Mouse (Mus musculus): ENCODE measurements around the gene Tmem150c. TPM values are rescaled to one million over a fixed set of nuclear protein-coding genes. Genes with fewer than 3 reads are reported as not detected.

Tmem150c gene
- polyA plus RNA-seq, 1 experiment from 2014 or later = 4.9 TPM

DNA sequence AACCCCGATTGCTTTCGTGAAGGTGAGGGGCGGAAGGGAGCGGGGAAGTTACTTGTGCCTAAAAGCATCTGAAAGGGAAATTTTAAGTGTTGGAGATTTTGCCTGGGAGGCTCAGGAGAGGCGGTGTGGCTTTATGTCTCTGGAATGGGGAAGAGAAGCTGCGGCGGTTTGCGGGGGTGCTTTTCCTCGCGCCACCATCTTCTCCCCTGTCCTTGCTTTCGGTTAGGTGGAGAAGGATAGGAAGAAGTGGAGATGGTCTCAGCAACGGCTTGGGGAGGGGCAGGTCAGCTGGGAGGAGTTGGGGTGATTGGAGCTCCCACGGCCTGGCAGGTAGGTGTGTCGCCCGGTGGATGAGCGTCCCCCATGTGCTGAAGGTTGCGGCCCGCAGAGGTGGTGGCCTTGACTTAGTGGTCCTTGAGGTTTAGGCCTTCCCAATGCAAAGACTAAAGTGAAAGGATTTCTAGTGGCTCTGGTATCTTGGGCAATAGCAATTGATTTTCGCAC lies 119.3 kb downstream of the Tmem150c start:
- H3K27ac ChIP-seq (ENCODE audit: low read length) = peak overlapping the region; percentile 99
- no peaks in the 10 kb centered on the region for H3K9me3 ChIP-seq (ENCODE audit: control insufficient read depth, low read depth, low read length)
- ATAC-seq (ENCODE audit: insufficient number of reproducible peaks, insufficient read depth, low FRiP score, low read depth) = no peak
- WGBS = 1% methylated on average over 19 of the region's 19 CpGs
- H3K9ac ChIP-seq (replicated peaks; ENCODE audit: low read depth, low read length) = peak overlapping the region; percentile 98
- peak overlapping the region; percentile 79 for H3K4me2 ChIP-seq (replicated peaks; ENCODE audit: low read depth, low read length)
- peaks cover 17% of the 10 kb centered on the region for H3K4me1 ChIP-seq (ENCODE audit: control insufficient read depth, insufficient read depth, low read length)
- H3K4me3 ChIP-seq (ENCODE audit: low read depth, low read length) = peak overlapping the region; percentile 97
- no peaks in the 10 kb centered on the region for H3K27me3 ChIP-seq (ENCODE audit: control insufficient read depth, insufficient read depth, low read length)
- peaks cover 19% of the 10 kb centered on the region for H3K36me3 ChIP-seq (ENCODE audit: control insufficient read depth, insufficient read depth, low read length)

DNA sequence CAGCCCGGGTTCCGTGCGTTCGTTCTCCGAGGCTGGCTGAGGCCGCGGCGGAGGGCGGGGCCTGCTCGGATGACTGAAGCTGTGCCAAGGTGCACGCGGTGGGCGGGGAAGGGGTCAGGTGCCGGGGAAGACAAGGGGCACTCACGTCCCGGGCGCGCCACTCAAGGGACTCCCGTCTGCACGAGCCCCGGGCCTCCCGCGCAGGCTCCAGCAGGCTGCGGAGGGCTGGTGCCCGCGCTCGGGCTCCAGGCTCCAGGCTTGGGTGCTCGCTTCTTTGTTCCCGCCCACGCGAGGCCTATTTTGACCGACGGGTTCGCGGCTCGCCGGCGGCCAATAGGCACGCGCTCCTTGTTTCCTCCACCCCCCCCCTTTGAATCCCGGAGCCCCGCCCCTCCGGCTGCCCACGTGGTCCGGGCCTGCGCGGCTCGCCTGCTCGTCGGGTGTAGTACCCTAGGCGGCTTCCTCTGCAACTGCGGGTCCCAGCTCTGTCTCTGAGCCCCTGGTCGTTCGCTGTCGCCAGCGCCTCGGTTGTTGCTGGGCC lies 119.9 kb downstream of the Tmem150c start, which contains the start of the genes Hnrnpdl and Enoph1:
Hnrnpdl (minus strand) TSS at position 63 of the 541 bp plus-strand sequence.
Enoph1 (plus strand) TSS at position 384 of the 541 bp plus-strand sequence.
- peak within 1 kb of the TSS; percentile 98 for H3K9ac ChIP-seq (replicated peaks; ENCODE audit: low read depth, low read length)
- no peaks in the 10 kb centered on the region for H3K27me3 ChIP-seq (ENCODE audit: control insufficient read depth, insufficient read depth, low read length)
- H3K4me2 ChIP-seq (replicated peaks; ENCODE audit: low read depth, low read length) = peak within 1 kb of the TSS; percentile 82
- H3K9me3 ChIP-seq (ENCODE audit: control insufficient read depth, low read depth, low read length) = no peaks in the 10 kb centered on the region
- H3K27ac ChIP-seq (ENCODE audit: low read length) = peak within 1 kb of the TSS; percentile 99
- 1% methylated on average over 38 of the region's 57 CpGs for WGBS
- peak; percentile 91 for ATAC-seq (ENCODE audit: insufficient number of reproducible peaks, insufficient read depth, low FRiP score, low read depth)
- peaks cover 17% of the 10 kb centered on the region for H3K4me1 ChIP-seq (ENCODE audit: control insufficient read depth, insufficient read depth, low read length)
- peak within 1 kb of the TSS; percentile 97 for H3K4me3 ChIP-seq (ENCODE audit: low read depth, low read length)
- H3K36me3 ChIP-seq (ENCODE audit: control insufficient read depth, insufficient read depth, low read length) = peaks cover 25% of the 10 kb centered on the region

DNA sequence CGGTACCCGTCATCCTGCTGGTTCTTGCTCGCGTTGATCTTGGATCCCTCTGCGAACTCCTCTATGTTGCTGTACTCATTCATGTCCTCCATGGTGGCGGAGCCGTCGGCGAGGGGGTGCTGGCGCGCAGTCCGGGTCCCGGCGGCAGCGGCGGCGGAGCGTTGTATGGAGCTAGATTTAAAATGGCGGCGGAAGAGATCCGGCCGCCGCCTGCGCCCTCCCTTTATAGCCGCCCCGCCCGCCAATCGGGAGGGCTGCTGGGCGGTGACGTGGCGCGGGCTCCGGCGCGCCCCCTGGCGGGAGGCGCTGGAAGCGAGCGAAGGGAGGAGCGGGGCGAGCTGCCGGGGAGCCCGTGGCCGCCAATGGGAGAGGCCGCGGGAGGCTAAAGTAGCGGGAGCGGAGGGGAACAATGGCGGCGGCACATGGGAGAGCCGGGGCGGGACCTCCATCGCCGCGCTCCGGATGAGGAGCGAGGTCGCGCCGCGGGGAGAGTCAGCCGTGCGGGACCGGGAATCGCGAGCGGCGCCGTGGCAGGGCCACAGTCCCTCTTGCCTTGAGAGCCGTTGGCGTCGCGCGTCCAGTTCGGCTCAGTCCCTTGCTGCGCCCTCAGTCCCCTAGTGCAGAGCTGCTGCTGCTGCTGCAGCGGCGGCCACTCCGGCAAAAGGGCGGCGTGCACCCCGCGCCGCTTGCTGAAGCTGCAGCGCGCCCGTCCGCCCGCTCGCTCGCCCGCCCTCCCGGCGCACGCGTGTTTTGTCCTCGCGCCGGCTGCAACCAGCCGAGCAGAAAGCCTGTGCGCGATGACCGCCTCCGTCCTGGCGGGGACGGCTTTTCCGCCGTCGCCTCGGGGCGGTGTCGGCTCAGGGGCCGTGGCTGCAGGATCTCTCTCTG lies 120.7 kb downstream of the Tmem150c start:
- no peaks in the 10 kb centered on the region for H3K27me3 ChIP-seq (ENCODE audit: control insufficient read depth, insufficient read depth, low read length)
- H3K9me3 ChIP-seq (ENCODE audit: control insufficient read depth, low read depth, low read length) = no peaks in the 10 kb centered on the region
- H3K4me2 ChIP-seq (replicated peaks; ENCODE audit: low read depth, low read length) = peak overlapping the region; percentile 82
- H3K4me1 ChIP-seq (ENCODE audit: control insufficient read depth, insufficient read depth, low read length) = peaks cover 14% of the 10 kb centered on the region
- ATAC-seq (ENCODE audit: insufficient number of reproducible peaks, insufficient read depth, low FRiP score, low read depth) = peak; percentile 77
- H3K27ac ChIP-seq (ENCODE audit: low read length) = peak overlapping the region; percentile 99
- H3K9ac ChIP-seq (replicated peaks; ENCODE audit: low read depth, low read length) = peak overlapping the region; percentile 98
- peak overlapping the region; percentile 97 for H3K4me3 ChIP-seq (ENCODE audit: low read depth, low read length)
- H3K36me3 ChIP-seq (ENCODE audit: control insufficient read depth, insufficient read depth, low read length) = peaks cover 32% of the 10 kb centered on the region
- WGBS = under 1% methylated on average over 112 of the region's 113 CpGs

GRCm38 (mm10) chr5:100037965-100038713 lies 121.5 kb downstream of the Tmem150c start:
- peak overlapping the region; percentile 82 for H3K4me2 ChIP-seq (replicated peaks; ENCODE audit: low read depth, low read length)
- WGBS = 1% methylated on average over 40 of the region's 45 CpGs
- H3K27me3 ChIP-seq (ENCODE audit: control insufficient read depth, insufficient read depth, low read length) = no peaks in the 10 kb centered on the region
- H3K36me3 ChIP-seq (ENCODE audit: control insufficient read depth, insufficient read depth, low read length) = peaks cover 41% of the 10 kb centered on the region
- peak overlapping the region; percentile 97 for H3K4me3 ChIP-seq (ENCODE audit: low read depth, low read length)
- H3K9me3 ChIP-seq (ENCODE audit: control insufficient read depth, low read depth, low read length) = no peaks in the 10 kb centered on the region
- peak; percentile 15 for ATAC-seq (ENCODE audit: insufficient number of reproducible peaks, insufficient read depth, low FRiP score, low read depth)
- peak overlapping the region; percentile 98 for H3K9ac ChIP-seq (replicated peaks; ENCODE audit: low read depth, low read length)
- peak overlapping the region; percentile 95 for H3K27ac ChIP-seq (ENCODE audit: low read length)
- peaks cover 6% of the 10 kb centered on the region for H3K4me1 ChIP-seq (ENCODE audit: control insufficient read depth, insufficient read depth, low read length)

GRCm38 (mm10) chr5:100036681-100037080 lies 122.9 kb downstream of the Tmem150c start:
- peak overlapping the region; percentile 82 for H3K4me2 ChIP-seq (replicated peaks; ENCODE audit: low read depth, low read length)
- 9% methylated on average over 7 of the region's 7 CpGs for WGBS
- H3K27ac ChIP-seq (ENCODE audit: low read length) = no peak overlapping the region
- peak overlapping the region; percentile 97 for H3K4me3 ChIP-seq (ENCODE audit: low read depth, low read length)
- peaks cover 53% of the 10 kb centered on the region for H3K36me3 ChIP-seq (ENCODE audit: control insufficient read depth, insufficient read depth, low read length)
- H3K27me3 ChIP-seq (ENCODE audit: control insufficient read depth, insufficient read depth, low read length) = no peaks in the 10 kb centered on the region
- ATAC-seq (ENCODE audit: insufficient number of reproducible peaks, insufficient read depth, low FRiP score, low read depth) = no peak
- peaks cover 6% of the 10 kb centered on the region for H3K4me1 ChIP-seq (ENCODE audit: control insufficient read depth, insufficient read depth, low read length)
- H3K9me3 ChIP-seq (ENCODE audit: control insufficient read depth, low read depth, low read length) = no peaks in the 10 kb centered on the region
- H3K9ac ChIP-seq (replicated peaks; ENCODE audit: low read depth, low read length) = no peak overlapping the region; the same call in 1 of the 2 replicates

DNA sequence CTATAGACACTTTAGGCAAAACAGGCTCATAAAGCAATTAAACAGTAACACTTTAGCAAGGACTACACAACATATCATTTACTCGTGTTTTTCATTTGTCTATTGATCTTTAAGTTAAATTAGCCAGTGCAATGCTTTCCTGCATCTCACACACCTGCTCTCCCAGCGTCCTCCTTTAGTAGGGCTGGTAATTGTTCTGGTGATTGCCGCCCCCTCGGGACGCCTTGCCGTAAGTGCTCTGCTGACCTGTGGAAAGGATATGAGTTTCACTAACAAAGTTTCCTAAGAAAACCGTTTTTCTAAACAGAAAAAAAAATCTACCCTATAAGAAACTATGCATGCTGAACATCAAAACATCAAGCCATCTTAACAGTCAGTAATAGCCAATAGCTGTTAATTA lies 123.7 kb downstream of the Tmem150c start:
- 48% methylated on average over 7 of the region's 7 CpGs for WGBS
- Histone ChIP-seq H3K36me3 (ENCODE audit: control insufficient read depth, insufficient read depth, low read length) (peaks cover 53% of the 10 kb centered on the region), H3K27me3 (ENCODE audit: control insufficient read depth, insufficient read depth, low read length) (no peaks in the 10 kb centered on the region), H3K9me3 (ENCODE audit: control insufficient read depth, low read depth, low read length) (no peaks in the 10 kb centered on the region), H3K4me2 (replicated peaks; ENCODE audit: low read depth, low read length) (peak overlapping the region; percentile 82), H3K9ac (replicated peaks; ENCODE audit: low read depth, low read length) (no peak overlapping the region), H3K27ac (ENCODE audit: low read length) (no peak overlapping the region), H3K4me1 (ENCODE audit: control insufficient read depth, insufficient read depth, low read length) (peaks cover 9% of the 10 kb centered on the region), H3K4me3 (ENCODE audit: low read depth, low read length) (peak overlapping the region; percentile 97)
- ATAC-seq (ENCODE audit: insufficient number of reproducible peaks, insufficient read depth, low FRiP score, low read depth) = no peak

GRCm38 (mm10) chr5:100032646-100033045 lies 127.0 kb downstream of the Tmem150c start:
- Histone ChIP-seq H3K27me3 (ENCODE audit: control insufficient read depth, insufficient read depth, low read length) (no peaks in the 10 kb centered on the region), H3K4me3 (ENCODE audit: low read depth, low read length) (no peak overlapping the region), H3K36me3 (ENCODE audit: control insufficient read depth, insufficient read depth, low read length) (peaks cover 53% of the 10 kb centered on the region), H3K4me1 (ENCODE audit: control insufficient read depth, insufficient read depth, low read length) (peaks cover 8% of the 10 kb centered on the region; the same call in 1 of the 2 replicates), H3K4me2 (replicated peaks; ENCODE audit: low read depth, low read length) (no peak overlapping the region), H3K9ac (replicated peaks; ENCODE audit: low read depth, low read length) (no peak overlapping the region), H3K9me3 (ENCODE audit: control insufficient read depth, low read depth, low read length) (no peaks in the 10 kb centered on the region), H3K27ac (ENCODE audit: low read length) (no peak overlapping the region)
- no peak for ATAC-seq (ENCODE audit: insufficient number of reproducible peaks, insufficient read depth, low FRiP score, low read depth)
- WGBS = 72% methylated on average over 3 of the region's 3 CpGs

- 95% methylated on average over 2 of the region's 2 CpGs for WGBS
- Histone ChIP-seq H3K36me3 (ENCODE audit: control insufficient read depth, insufficient read depth, low read length) (peaks cover 48% of the 10 kb centered on the region), H3K9ac (replicated peaks; ENCODE audit: low read depth, low read length) (no peak overlapping the region), H3K4me3 (ENCODE audit: low read depth, low read length) (no peak overlapping the region), H3K27me3 (ENCODE audit: control insufficient read depth, insufficient read depth, low read length) (no peaks in the 10 kb centered on the region), H3K4me1 (ENCODE audit: control insufficient read depth, insufficient read depth, low read length) (peaks cover 8% of the 10 kb centered on the region; the same call in 1 of the 2 replicates), H3K9me3 (ENCODE audit: control insufficient read depth, low read depth, low read length) (no peaks in the 10 kb centered on the region), H3K4me2 (replicated peaks; ENCODE audit: low read depth, low read length) (no peak overlapping the region), H3K27ac (ENCODE audit: low read length) (no peak overlapping the region)
- ATAC-seq (ENCODE audit: insufficient number of reproducible peaks, insufficient read depth, low FRiP score, low read depth) = no peak
These were observed 127.5 kb downstream of the Tmem150c start for GRCm38 (mm10) chr5:100032107-100032506.
